Mouse (Mus musculus): ENCODE data around the gene Mrpl55.
A peak's percentile ranks its signal among the peaks of the same experiment; 100 is the strongest.

Mrpl55 gene

GRCm38 (mm10) chr11:59226787-59227603 is 24.7 kb downstream of the Mrpl55 start:
- DNase-seq (ENCODE audit: low spot score in 2 of 2): no peak

- no peak for DNase-seq (ENCODE audit: low spot score in 2 of 2)
Measured at GRCm38 (mm10) chr11:59227604-59228121, 25.4 kb downstream of the Mrpl55 start.

- DNase-seq (ENCODE audit: low spot score in 2 of 2): peak; percentile 95 to 96
Measured at GRCm38 (mm10) chr11:59228122-59228953, 26.1 kb downstream of the Mrpl55 start, which contains the start of gene Arf1. Arf1 (minus strand) TSS chr11:59228270.

GRCm38 (mm10) chr11:59230144-59230760 is 28.0 kb downstream of the Mrpl55 start:
- no peak for DNase-seq (ENCODE audit: low spot score in 2 of 2)

GRCm38 (mm10) chr11:59232797-59233196 is 30.5 kb downstream of the Mrpl55 start:
- DNase-seq (ENCODE audit: low spot score in 2 of 2): no peak

- DNase-seq (ENCODE audit: low spot score in 2 of 2): peak; percentile 47 to 71
Measured at GRCm38 (mm10) chr11:59238525-59239427, 36.5 kb downstream of the Mrpl55 start.

GRCm38 (mm10) chr11:59239428-59239785 is 37.1 kb downstream of the Mrpl55 start:
- DNase-seq (ENCODE audit: low spot score in 2 of 2): no peak

- no peak for DNase-seq (ENCODE audit: low spot score in 2 of 2)
Measured at GRCm38 (mm10) chr11:59239796-59240195, 37.5 kb downstream of the Mrpl55 start.

- DNase-seq (ENCODE audit: low spot score in 2 of 2): no peak
Measured at GRCm38 (mm10) chr11:59241841-59242240, 39.6 kb downstream of the Mrpl55 start.

- no peak for DNase-seq (ENCODE audit: low spot score in 2 of 2)
Measured at GRCm38 (mm10) chr11:59243856-59244255, 41.6 kb downstream of the Mrpl55 start.

GRCm38 (mm10) chr11:59248101-59248500 is 45.8 kb downstream of the Mrpl55 start:
- DNase-seq (ENCODE audit: low spot score in 2 of 2): no peak
